In the genomic region with DNA sequence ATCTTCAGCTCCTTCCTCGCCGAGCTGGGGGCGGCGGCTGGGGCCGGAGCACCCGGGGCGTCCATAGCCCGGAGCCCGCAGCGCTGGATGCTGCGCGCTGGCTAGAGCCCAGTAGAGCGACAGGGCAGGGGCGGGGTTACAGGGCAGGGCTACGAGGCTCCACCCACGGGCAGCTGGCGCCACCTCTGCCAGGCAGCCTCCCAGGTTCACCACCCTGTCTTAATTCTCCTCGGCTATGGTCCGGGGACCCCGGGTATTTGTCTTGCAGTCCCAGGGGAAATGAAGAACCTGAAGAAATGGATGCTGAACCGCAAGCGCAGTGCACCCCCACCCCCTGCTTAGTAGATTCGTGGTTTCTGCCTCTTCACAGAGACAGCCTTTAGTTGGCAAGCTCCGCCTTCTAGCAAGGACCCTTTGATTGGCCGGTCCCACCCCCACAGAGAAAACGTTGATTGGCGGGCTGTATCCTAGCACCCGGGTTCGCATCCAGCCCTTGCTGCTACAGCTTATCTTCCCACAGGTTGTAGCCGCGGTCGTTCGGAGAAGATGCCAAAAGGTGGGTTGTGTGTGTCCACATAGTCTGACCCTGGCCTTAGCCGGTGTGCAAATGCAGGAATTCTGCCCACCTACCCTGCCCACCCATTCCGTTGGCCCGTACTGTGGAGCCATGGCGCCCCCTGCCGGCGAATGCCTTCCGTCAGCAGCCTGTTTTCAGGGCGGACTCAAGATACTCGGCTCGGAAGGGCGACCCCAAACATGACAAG, we compare ENCODE assay signal across 7 mouse cellular contexts. TPM values are rescaled to one million over a fixed set of nuclear protein-coding genes. Genes with fewer than 3 reads are reported as not detected.
A peak's percentile ranks its signal among the peaks of the same experiment; 100 is the strongest.
DNase-seq lines count a peak whose midpoint lies in the region; ATAC-seq lines count a peak whose summit lies in the region.

Gene Rhof (minus strand): TSS at position 385 of the 764 bp plus-strand sequence.

- 0 out of 2 replicates have a peak, but pooled peaks cover 4% of the 10 kb centered on the region for H3K36me3 ChIP-seq in intestine, embryonic 16.5 days (ENCODE audit: control insufficient read depth, insufficient read depth, low read length)
- peaks cover 48% of the 10 kb centered on the region for H3K36me3 ChIP-seq in limb, embryonic 10.5 days
- H3K36me3 ChIP-seq in midbrain, embryonic 11.5 days (ENCODE audit: control insufficient read depth, insufficient read depth, low read length), result peaks cover 6% of the 10 kb centered on the region; the same call in 1 of the 2 replicates

- peak; percentile 92 for DNase-seq in adrenal gland, postnatal 14 days
- DNase-seq in embryo, embryonic 9.5 days (ENCODE audit: extremely low spot score), result peak; percentile 81
- DNase-seq in gastrocnemius, postnatal 4 days (ENCODE audit: low spot score in 2 of 2), result peak; percentile 71 to 84
- peak; percentile 87 for DNase-seq in limb, embryonic 10.5 days (ENCODE audit: low spot score)
- peak; percentile 96 for DNase-seq in midbrain, embryonic 11.5 days (ENCODE audit: low spot score, missing footprints)
- DNase-seq in spleen, adult 12 weeks (ENCODE audit: low spot score), result peak; percentile 89

- peak within 1 kb of the TSS; percentile 51 for H3K4me3 ChIP-seq in intestine, embryonic 16.5 days (ENCODE audit: low read length)
- H3K4me3 ChIP-seq in limb, embryonic 10.5 days, result peak within 1 kb of the TSS; percentile 53
- H3K4me3 ChIP-seq in midbrain, embryonic 11.5 days (ENCODE audit: low read depth, low read length), result peak within 1 kb of the TSS; percentile 22

- peak within 1 kb of the TSS; percentile 45 for H3K27ac ChIP-seq in intestine, embryonic 16.5 days (ENCODE audit: low read length)
- peak within 1 kb of the TSS; percentile 69 for H3K27ac ChIP-seq in limb, embryonic 10.5 days
- peak within 1 kb of the TSS; percentile 12; the same call in 1 of the 2 replicates for H3K27ac ChIP-seq in midbrain, embryonic 11.5 days (ENCODE audit: low read depth, low read length)

- H3K9me3 ChIP-seq in intestine, embryonic 16.5 days (ENCODE audit: control insufficient read depth, low read length), result no peaks in the 10 kb centered on the region
- no peaks in the 10 kb centered on the region for H3K9me3 ChIP-seq in limb, embryonic 10.5 days (replicated peaks)
- H3K9me3 ChIP-seq in midbrain, embryonic 11.5 days (ENCODE audit: control insufficient read depth, low read length), result no peaks in the 10 kb centered on the region

- no peaks in the 10 kb centered on the region for H3K27me3 ChIP-seq in intestine, embryonic 16.5 days (replicated peaks; ENCODE audit: control insufficient read depth, insufficient read depth, low read length)
- H3K27me3 ChIP-seq in limb, embryonic 10.5 days (ENCODE audit: low read depth, poor library complexity, severe bottlenecking), result peaks cover 4% of the 10 kb centered on the region; the same call in 1 of the 2 replicates
- no peaks in the 10 kb centered on the region for H3K27me3 ChIP-seq in midbrain, embryonic 11.5 days (ENCODE audit: control insufficient read depth, insufficient read depth, low read length)

- peak within 1 kb of the TSS; percentile 87 for H3K4me2 ChIP-seq in intestine, embryonic 16.5 days (ENCODE audit: low read depth, low read length)
- peak within 1 kb of the TSS; percentile 46 for H3K4me2 ChIP-seq in midbrain, embryonic 11.5 days

- peak; percentile 24 for ATAC-seq in intestine, embryonic 16.5 days
- ATAC-seq in midbrain, embryonic 11.5 days (ENCODE audit: low FRiP score), result peak; percentile 59

- peaks cover 62% of the 10 kb centered on the region for H3K4me1 ChIP-seq in intestine, embryonic 16.5 days (ENCODE audit: control insufficient read depth, insufficient read depth, low read length)
- H3K4me1 ChIP-seq in limb, embryonic 10.5 days, result peaks cover 64% of the 10 kb centered on the region
- peaks cover 53% of the 10 kb centered on the region for H3K4me1 ChIP-seq in midbrain, embryonic 11.5 days (ENCODE audit: control insufficient read depth, insufficient read depth, low read length)

- 4% methylated on average over 44 of the region's 44 CpGs for WGBS in intestine, embryonic 16.5 days
- WGBS in limb, embryonic 10.5 days, result 3% methylated on average over 44 of the region's 44 CpGs
- WGBS in midbrain, embryonic 11.5 days, result 1% methylated on average over 44 of the region's 44 CpGs

- H3K9ac ChIP-seq in intestine, embryonic 16.5 days (ENCODE audit: low read depth, low read length), result peak within 1 kb of the TSS; percentile 68
- H3K9ac ChIP-seq in midbrain, embryonic 11.5 days (ENCODE audit: low read length), result peak within 1 kb of the TSS; percentile 56

RNA-seq across cellular contexts. Expression of gene Rhof, which starts in this region (rescaled TPM):
- 0.89 and 4.2 TPM in 2 replicates for total RNA-seq in adrenal gland, postnatal 14 days (2021)
- under 1 TPM; 0.91 to 0.93 TPM for total RNA-seq in gastrocnemius, postnatal 4 days (2021)
- polyA plus RNA-seq in intestine, embryonic 16.5 days (2015; fragmentation: Nextera tagmentation; extraction: Ambion mirVana), result 2.5 and 2.8 TPM in 2 replicates
- polyA plus RNA-seq in limb, embryonic 10.5 days (2016; fragmentation: Nextera tagmentation; extraction: Ambion mirVana), result 1.8 and 2.0 TPM in 2 replicates
- 1.6 TPM in 2 replicates for polyA plus RNA-seq in midbrain, embryonic 11.5 days (2014; fragmentation: Nextera tagmentation; extraction: Ambion mirVana)

Comparison
In these comparisons a context has a peak if more than half of its experiments do, and no peak if none do; other contexts are left out.
1. Peak in every context shown above with its lines: DNase-seq, ATAC-seq, H3K4me3 ChIP-seq and H3K27ac ChIP-seq.
2. Peak in DNase-seq in gastrocnemius, postnatal 4 days; RNA of the gene not detected or under 1 TPM.
3. H3K27ac ChIP-seq: peak in every context shown above with its lines; median percentile 69 in limb, embryonic 10.5 days; 45 in intestine, embryonic 16.5 days; 12 in midbrain, embryonic 11.5 days.